Mouse (Mus musculus) liver, adult 2 months (tissue): Measurements from ENCODE around the gene Gpr142.

ENCODE experiments used
- CTCF ChIP-seq: fragments of 200-500 bp; IDR thresholded peaks from 2 replicates; pipeline ENCODE4 v1.5.1; 2011; ENCODE audit warnings: low read depth, low read length, control low read depth
- POLR2A ChIP-seq: fragments of 200-500 bp; IDR thresholded peaks from 2 replicates; pipeline ENCODE4 v1.6.1; 2011; ENCODE audit warnings: low read length, control low read depth; ENCODE audit not compliant: insufficient read depth; ENCODE audit errors: extremely low read depth

DNA sequence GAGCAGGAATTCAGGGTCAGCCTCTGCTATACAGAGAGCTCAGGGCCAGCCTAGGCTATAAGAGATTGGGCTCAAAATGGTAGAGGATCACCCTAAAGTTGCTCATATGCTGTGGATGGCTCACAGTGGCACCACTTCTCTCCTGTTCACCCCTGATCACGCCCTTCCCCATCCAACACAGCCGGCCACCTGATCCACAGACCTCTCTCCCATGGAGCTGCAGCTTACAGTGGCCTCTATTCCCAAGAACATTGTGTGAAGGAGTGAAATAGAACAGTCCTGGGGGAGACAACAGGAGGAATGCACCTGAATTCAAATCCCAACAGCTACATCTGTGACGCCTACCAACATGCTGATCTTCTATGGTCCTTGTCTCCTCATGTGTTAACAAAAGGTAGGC lies at the start of gene Gpr142:
- no peak for TF ChIP-seq CTCF
- no peak for TF ChIP-seq POLR2A
